Mouse (Mus musculus): ENCODE results near the gene Mst1. TPM values are rescaled to one million over a fixed set of nuclear protein-coding genes. Genes with fewer than 3 reads are reported as not detected.

Gene Mst1
- 1.8 and 2.0 TPM in 2 replicates for polyA plus RNA-seq (2015; fragmentation: Nextera tagmentation; extraction: Ambion mirVana)

DNA sequence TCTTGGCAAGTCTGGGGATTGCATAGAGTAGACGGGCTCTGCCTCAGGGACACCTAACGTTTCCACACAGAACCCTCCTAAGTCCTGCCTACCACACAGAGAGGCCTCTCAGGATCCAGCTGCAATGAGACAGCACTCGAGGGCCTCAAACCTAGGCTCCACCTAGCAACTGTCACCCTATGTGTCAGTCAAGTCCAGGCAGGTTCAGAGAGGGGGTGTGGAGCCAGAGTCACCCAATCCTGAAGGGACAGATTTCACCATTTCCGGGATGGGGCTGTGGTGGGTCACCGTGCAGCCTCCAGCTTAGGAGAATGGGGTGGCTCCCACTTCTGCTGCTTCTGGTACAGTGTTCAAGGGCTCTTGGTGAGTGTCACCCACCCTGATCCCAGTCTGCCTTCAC is at the start of gene Mst1:
TSS of gene Mst1 (plus strand) at position 269 of the 400 bp plus-strand sequence.
- 64% methylated on average over 5 of the region's 5 CpGs for WGBS
- H3K4me1 ChIP-seq (ENCODE audit: control insufficient read depth, insufficient read depth, low read length), result peaks cover 19% of the 10 kb centered on the region
- peaks cover 17% of the 10 kb centered on the region; the same call in 1 of the 2 replicates for H3K27me3 ChIP-seq (replicated peaks; ENCODE audit: control insufficient read depth, insufficient read depth, low read length)
- H3K4me3 ChIP-seq (ENCODE audit: low read length), result peak within 1 kb of the TSS; percentile 89
- peak within 1 kb of the TSS; percentile 94 for H3K9ac ChIP-seq (ENCODE audit: low read depth, low read length)
- peak; percentile 50 for ATAC-seq
- H3K36me3 ChIP-seq (ENCODE audit: control insufficient read depth, insufficient read depth, low read length), result peaks cover 4% of the 10 kb centered on the region; the same call in 1 of the 2 replicates
- H3K27ac ChIP-seq (ENCODE audit: low read length), result no peak within 1 kb of the TSS
- no peaks in the 10 kb centered on the region for H3K9me3 ChIP-seq (ENCODE audit: control insufficient read depth, low read length)
- peak within 1 kb of the TSS; percentile 63 for H3K4me2 ChIP-seq (ENCODE audit: low read depth, low read length)

DNA sequence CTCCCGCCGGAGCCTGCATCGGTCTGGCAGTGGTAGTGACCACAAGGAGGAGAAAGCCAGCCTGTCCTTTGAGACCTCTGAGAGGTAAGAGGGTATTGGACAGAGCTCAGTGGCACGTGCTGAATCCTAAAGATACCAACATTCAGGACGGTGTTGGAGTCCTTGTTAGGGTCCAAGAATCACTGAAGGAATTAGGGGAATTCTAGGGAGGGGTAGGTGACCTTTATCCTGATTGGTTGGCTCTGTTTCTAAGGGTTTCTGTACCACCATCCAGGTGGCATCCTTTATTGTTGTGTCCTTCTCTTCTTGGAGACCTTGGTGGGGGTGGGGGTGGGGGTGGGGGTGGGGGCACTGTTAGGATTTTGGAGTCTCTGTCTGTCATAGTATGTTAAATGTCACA is 48.1 kb upstream of the Mst1 start:
- no peak for ATAC-seq
- H3K36me3 ChIP-seq (ENCODE audit: control insufficient read depth, insufficient read depth, low read length), result peaks cover 10% of the 10 kb centered on the region
- no peaks in the 10 kb centered on the region for H3K27me3 ChIP-seq (replicated peaks; ENCODE audit: control insufficient read depth, insufficient read depth, low read length)
- 91% methylated on average over 5 of the region's 5 CpGs for WGBS
- H3K9me3 ChIP-seq (ENCODE audit: control insufficient read depth, low read length), result no peaks in the 10 kb centered on the region
- no peak overlapping the region for H3K27ac ChIP-seq (ENCODE audit: low read length)
- no peak overlapping the region for H3K4me2 ChIP-seq (ENCODE audit: low read depth, low read length)
- no peak overlapping the region for H3K4me3 ChIP-seq (ENCODE audit: low read length)
- H3K9ac ChIP-seq (ENCODE audit: low read depth, low read length), result no peak overlapping the region
- H3K4me1 ChIP-seq (ENCODE audit: control insufficient read depth, insufficient read depth, low read length), result no peaks in the 10 kb centered on the region

DNA sequence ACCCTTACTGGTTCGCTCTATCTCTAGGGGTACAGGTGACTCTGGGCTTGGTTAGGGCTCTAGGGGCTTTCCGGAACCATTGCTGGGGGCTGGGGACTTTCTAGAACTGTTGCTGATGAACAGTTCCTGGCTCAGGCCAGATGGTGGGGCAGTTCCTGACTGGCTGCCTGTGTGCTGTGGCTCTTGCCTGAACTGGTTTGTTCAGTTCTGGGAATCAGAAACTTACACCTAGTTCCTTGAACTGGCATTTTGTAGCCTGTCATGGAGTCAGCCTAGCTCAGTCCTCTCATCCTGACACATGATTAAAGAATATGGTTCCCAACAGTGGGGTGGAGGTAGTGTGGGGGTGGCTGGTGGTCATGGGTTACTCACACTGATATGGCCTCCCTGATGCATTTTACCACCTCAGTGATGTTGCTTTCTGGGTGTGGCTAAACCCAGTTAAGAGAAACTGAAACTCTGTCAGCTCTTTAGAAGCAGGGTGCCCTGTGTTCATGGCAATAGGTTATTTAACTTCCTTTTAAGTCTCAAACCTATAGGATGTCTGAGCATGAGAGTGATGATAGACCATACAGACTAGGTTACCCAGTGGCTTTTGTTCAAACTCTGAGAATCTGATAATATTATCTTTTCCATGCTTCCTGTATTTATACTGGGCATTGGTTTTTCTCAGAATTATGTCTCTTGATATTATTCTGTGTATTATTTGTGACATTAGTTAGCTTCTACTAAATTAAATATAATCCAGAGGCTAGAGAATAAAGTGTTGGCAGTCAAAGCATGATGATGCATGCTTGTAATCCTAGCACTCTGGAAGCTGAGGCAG is 44.7 kb upstream of the Mst1 start:
- Histone ChIP-seq H3K36me3 (ENCODE audit: control insufficient read depth, insufficient read depth, low read length) (peaks cover 3% of the 10 kb centered on the region; the same call in 1 of the 2 replicates), H3K9me3 (ENCODE audit: control insufficient read depth, low read length) (no peaks in the 10 kb centered on the region), H3K4me1 (ENCODE audit: control insufficient read depth, insufficient read depth, low read length) (no peaks in the 10 kb centered on the region), H3K27ac (ENCODE audit: low read length) (no peak overlapping the region), H3K9ac (ENCODE audit: low read depth, low read length) (no peak overlapping the region), H3K4me3 (ENCODE audit: low read length) (no peak overlapping the region), H3K4me2 (ENCODE audit: low read depth, low read length) (no peak overlapping the region), H3K27me3 (replicated peaks; ENCODE audit: control insufficient read depth, insufficient read depth, low read length) (no peaks in the 10 kb centered on the region)
- ATAC-seq, result peak; percentile 76
- WGBS, result 96% methylated on average over 2 of the region's 2 CpGs

DNA sequence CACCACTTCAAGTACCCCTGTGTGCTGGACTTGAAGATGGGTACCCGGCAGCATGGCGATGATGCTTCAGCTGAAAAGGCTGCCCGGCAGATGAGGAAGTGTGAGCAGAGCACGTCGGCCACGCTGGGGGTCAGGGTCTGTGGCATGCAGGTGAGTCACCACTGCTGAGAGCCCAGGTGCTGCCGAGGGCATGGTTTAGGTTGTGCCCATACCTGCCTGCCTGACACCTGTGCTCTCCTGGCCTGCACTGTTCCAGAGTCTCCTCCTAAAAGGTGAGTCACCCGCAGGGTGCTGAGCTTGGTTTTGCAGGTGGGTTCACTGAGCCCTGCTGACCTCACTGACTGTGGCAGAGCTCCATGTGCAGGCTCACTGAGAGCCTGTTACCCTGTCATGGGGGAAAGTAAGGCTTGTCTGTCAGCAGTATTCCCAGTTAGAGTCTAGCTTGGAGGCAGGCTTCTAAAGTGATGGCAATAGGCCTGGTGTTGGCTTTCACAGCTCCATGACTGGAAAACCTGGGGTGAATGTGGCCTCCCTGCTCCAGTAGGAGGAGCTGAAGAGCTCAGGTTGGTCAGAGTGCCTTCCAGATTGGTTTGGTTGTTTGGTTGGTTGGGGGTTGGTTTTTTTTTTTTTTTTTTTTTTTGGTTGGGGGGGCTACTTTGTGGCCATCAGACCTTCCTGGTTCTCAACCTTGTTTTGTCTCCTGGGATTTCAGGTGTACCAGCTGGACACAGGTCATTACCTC is 35.3 kb upstream of the Mst1 start:
- WGBS, result 98% methylated on average over 8 of the region's 8 CpGs
- Histone ChIP-seq H3K4me3 (ENCODE audit: low read length) (no peak overlapping the region), H3K36me3 (ENCODE audit: control insufficient read depth, insufficient read depth, low read length) (0 out of 2 replicates have a peak, but pooled peaks cover 9% of the 10 kb centered on the region), H3K27me3 (replicated peaks; ENCODE audit: control insufficient read depth, insufficient read depth, low read length) (no peaks in the 10 kb centered on the region), H3K4me2 (ENCODE audit: low read depth, low read length) (no peak overlapping the region), H3K9me3 (ENCODE audit: control insufficient read depth, low read length) (no peaks in the 10 kb centered on the region), H3K4me1 (ENCODE audit: control insufficient read depth, insufficient read depth, low read length) (peaks cover 17% of the 10 kb centered on the region), H3K9ac (ENCODE audit: low read depth, low read length) (no peak overlapping the region), H3K27ac (ENCODE audit: low read length) (no peak overlapping the region)
- no peak for ATAC-seq

DNA sequence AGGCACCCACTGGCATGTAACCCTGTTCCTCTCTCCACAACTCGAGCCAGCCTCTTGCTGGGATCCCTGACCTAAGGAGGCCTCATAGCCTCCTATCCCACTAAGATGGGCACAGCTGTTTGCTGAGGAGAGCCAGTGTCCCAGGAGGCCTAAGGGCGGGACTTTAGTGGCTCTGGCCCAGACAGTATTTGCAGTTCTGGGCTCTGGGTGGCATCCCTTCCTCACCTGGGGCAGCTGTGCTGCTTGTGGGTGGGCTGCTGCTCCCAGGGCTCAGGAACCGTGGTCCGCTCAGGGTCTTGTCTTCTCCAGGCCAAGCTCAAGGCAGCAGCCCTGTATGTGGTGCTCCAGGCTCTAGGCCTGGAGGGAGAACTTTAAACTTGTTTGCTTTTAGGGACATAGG is 33.7 kb upstream of the Mst1 start:
- H3K36me3 ChIP-seq (ENCODE audit: control insufficient read depth, insufficient read depth, low read length), result peaks cover 16% of the 10 kb centered on the region; the same call in 1 of the 2 replicates
- no peak for ATAC-seq
- no peaks in the 10 kb centered on the region for H3K9me3 ChIP-seq (ENCODE audit: control insufficient read depth, low read length)
- no peaks in the 10 kb centered on the region for H3K27me3 ChIP-seq (replicated peaks; ENCODE audit: control insufficient read depth, insufficient read depth, low read length)
- 95% methylated on average over 4 of the region's 4 CpGs for WGBS
- peaks cover 25% of the 10 kb centered on the region for H3K4me1 ChIP-seq (ENCODE audit: control insufficient read depth, insufficient read depth, low read length)
- no peak overlapping the region for H3K9ac ChIP-seq (ENCODE audit: low read depth, low read length)
- H3K4me2 ChIP-seq (ENCODE audit: low read depth, low read length), result no peak overlapping the region
- no peak overlapping the region for H3K27ac ChIP-seq (ENCODE audit: low read length)
- no peak overlapping the region for H3K4me3 ChIP-seq (ENCODE audit: low read length)

DNA sequence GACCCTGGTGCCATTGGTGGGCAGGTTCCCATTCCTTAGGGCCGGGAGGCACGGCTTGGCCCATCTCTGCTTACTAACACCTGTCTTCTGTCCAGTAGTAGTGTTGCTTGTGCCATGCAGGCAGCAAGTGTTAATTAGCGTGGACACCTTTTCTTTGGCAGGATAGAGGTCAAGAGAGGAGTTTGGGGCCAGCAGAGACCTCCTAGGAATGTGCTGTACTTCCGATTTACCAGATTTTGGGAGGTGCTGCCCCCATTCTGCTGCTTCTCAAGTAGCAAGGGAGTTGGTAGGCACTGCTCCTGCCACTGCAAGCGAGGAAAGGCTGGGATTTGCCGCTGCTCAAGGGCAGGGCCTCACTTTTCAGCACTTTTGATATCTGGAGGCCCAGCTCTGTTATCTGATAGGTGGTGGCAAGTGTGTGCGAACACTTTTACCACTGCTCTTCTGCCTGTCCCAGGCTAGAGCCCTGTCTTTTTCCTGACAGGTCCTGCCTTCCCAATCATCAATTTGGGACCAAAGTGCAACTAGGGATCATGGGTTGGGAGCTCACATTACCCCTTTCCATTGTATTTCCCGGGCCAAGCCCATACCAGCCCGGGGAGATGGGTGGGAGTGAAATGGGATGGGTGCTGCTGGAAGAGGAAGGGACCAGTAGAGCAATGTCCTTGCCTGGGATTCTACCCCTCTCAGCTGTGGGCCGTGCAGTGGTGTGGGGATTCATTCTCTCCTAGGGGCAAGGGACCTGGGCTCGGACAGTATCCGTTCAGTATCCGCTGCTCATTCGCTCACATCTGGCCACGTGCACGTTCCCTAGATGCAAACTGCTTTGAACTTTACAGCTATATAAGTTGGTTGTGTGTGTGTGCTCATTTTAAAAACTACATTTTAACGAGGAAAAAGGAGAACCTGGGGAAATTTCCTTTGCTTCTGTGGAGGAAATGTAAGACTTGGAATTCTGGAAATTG is 32.4 kb upstream of the Mst1 start:
- Histone ChIP-seq H3K9me3 (ENCODE audit: control insufficient read depth, low read length) (no peaks in the 10 kb centered on the region), H3K36me3 (ENCODE audit: control insufficient read depth, insufficient read depth, low read length) (peaks cover 20% of the 10 kb centered on the region; the same call in 1 of the 2 replicates), H3K27me3 (replicated peaks; ENCODE audit: control insufficient read depth, insufficient read depth, low read length) (no peaks in the 10 kb centered on the region), H3K9ac (ENCODE audit: low read depth, low read length) (peak overlapping the region; percentile 67), H3K4me2 (ENCODE audit: low read depth, low read length) (peak overlapping the region; percentile 84), H3K27ac (ENCODE audit: low read length) (peak overlapping the region; percentile 87), H3K4me3 (ENCODE audit: low read length) (peak overlapping the region; percentile 86), H3K4me1 (ENCODE audit: control insufficient read depth, insufficient read depth, low read length) (peaks cover 34% of the 10 kb centered on the region)
- no peak for ATAC-seq
- 44% methylated on average over 17 of the region's 17 CpGs for WGBS

DNA sequence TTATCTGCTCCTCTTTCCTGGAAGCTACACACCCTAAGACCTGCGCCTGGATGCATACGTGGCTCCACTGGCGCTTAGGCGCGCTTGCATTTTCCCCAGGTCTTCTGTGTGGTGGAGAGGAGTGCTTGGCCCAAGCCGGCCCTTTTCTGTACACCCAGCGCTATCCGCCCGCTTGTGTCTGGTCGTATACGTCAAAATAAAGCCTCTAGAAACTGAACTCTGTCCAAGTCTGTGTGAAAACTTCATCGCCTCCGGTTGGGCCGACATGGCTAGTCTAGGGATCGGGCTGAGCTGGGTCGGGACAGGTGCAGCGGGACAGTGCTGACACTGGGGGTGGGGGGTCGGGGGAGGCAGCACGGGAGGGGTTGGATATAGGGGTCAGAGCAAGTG is 31.7 kb upstream of the Mst1 start:
- Histone ChIP-seq H3K4me3 (ENCODE audit: low read length) (peak overlapping the region; percentile 86), H3K4me1 (ENCODE audit: control insufficient read depth, insufficient read depth, low read length) (peaks cover 40% of the 10 kb centered on the region), H3K9me3 (ENCODE audit: control insufficient read depth, low read length) (no peaks in the 10 kb centered on the region), H3K9ac (ENCODE audit: low read depth, low read length) (peak overlapping the region; percentile 67), H3K27ac (ENCODE audit: low read length) (peak overlapping the region; percentile 87), H3K36me3 (ENCODE audit: control insufficient read depth, insufficient read depth, low read length) (peaks cover 20% of the 10 kb centered on the region; the same call in 1 of the 2 replicates), H3K27me3 (replicated peaks; ENCODE audit: control insufficient read depth, insufficient read depth, low read length) (no peaks in the 10 kb centered on the region), H3K4me2 (ENCODE audit: low read depth, low read length) (peak overlapping the region; percentile 84)
- ATAC-seq, result peak; percentile 11
- 1% methylated on average over 19 of the region's 19 CpGs for WGBS

DNA sequence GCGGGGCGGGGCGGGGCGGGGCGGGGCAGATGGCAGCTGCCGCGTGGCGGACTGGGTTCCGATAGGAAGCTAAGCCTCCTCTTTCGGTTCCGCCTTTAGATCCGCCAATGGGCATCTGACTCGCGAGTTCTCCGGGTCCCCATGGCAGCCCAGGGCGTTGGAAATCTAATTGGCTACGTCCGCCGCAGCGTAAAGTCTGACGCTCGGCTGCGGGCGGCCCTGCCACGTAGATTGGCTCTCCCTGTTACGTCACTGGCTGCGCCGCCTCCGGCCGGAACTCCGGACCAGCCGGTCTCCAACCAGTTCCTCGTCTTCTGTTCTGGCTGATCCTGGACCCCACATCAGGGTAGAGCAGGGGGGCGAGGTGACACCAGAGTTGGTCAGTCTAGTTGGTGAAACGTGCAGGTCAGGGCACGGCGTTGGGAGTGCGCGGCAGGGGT is 31.2 kb upstream of the Mst1 start, which contains the start of gene Gmppb:
TSS of gene Gmppb (plus strand) at position 227 of the 440 bp plus-strand sequence.
- peak within 1 kb of the TSS; percentile 82 for H3K9ac ChIP-seq (ENCODE audit: low read depth, low read length)
- peak within 1 kb of the TSS; percentile 86 for H3K4me3 ChIP-seq (ENCODE audit: low read length)
- peak within 1 kb of the TSS; percentile 84 for H3K4me2 ChIP-seq (ENCODE audit: low read depth, low read length)
- peaks cover 20% of the 10 kb centered on the region; the same call in 1 of the 2 replicates for H3K36me3 ChIP-seq (ENCODE audit: control insufficient read depth, insufficient read depth, low read length)
- 0% methylated on average over 39 of the region's 39 CpGs for WGBS
- peaks cover 42% of the 10 kb centered on the region for H3K4me1 ChIP-seq (ENCODE audit: control insufficient read depth, insufficient read depth, low read length)
- H3K9me3 ChIP-seq (ENCODE audit: control insufficient read depth, low read length), result no peaks in the 10 kb centered on the region
- ATAC-seq, result peak; percentile 91
- H3K27me3 ChIP-seq (replicated peaks; ENCODE audit: control insufficient read depth, insufficient read depth, low read length), result no peaks in the 10 kb centered on the region
- H3K27ac ChIP-seq (ENCODE audit: low read length), result peak within 1 kb of the TSS; percentile 93
